In the genomic region with DNA sequence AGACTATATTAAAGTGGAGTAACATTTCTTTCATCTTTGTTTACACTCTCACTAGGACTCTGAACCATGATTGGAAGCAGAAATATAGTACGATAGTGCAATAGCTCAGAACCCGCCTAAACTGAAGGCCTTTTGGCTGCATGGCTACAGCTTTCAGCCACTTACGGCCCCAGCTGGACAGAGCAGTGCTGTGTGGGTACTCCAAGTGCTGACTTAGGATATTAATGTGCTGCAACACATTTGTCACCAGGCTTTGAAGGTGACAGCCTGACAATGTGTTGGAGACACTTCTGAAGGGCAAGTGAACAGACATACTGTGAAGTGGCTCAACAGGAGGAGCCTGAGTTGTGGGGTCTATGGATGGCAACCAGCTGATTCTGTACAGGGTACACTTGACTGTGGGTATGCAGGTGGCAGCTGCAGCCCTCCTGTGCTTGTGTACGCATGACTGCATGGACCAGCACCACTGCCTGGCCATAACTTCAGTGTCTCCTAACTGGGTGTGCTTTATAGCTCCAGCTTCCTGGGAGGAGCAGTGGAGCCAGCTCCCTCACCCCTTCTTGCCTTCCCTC, we compare ENCODE assay signal across 27 mouse cellular contexts. TPM values are rescaled to one million over a fixed set of nuclear protein-coding genes. Genes with fewer than 3 reads are reported as not detected.
DNase-seq lines count a peak whose midpoint lies in the region; ATAC-seq and TF ChIP-seq lines count a peak whose summit lies in the region.
"Had no signal": no experiment of that assay in that cellular context is flagged by ENCODE, and none has a peak within 500 bp of the region (broad histone marks: within the 10 kb centered on the region; RNA-seq: fewer than 3 reads in every experiment).

No protein-coding gene starts in this region.

- H3K4me2 ChIP-seq in heart, embryonic 16.5 days (ENCODE audit: low read depth, low read length) = no peak overlapping the region
- H3K4me2 ChIP-seq in lung, embryonic 16.5 days (ENCODE audit: low read depth, low read length) = no peak overlapping the region
- H3K4me2 ChIP-seq: forebrain, embryonic 13.5 days; hindbrain, embryonic 15.5 days; liver, embryonic 15.5 days; lung, embryonic 15.5 days; neural tube, embryonic 15.5 days; stomach, embryonic 15.5 days had no signal

- peak overlapping the region; percentile 56 for H3K27ac ChIP-seq in heart, embryonic 10.5 days
- H3K27ac ChIP-seq in heart, embryonic 16.5 days (ENCODE audit: low read length) = peak overlapping the region; percentile 54
- no peak overlapping the region for H3K27ac ChIP-seq in heart, adult 2 months
- H3K27ac ChIP-seq in lung, embryonic 16.5 days (ENCODE audit: low read length) = no peak overlapping the region
- H3K27ac ChIP-seq: forebrain, embryonic 13.5 days; hindbrain, embryonic 10.5 days; kidney, postnatal 0 days; lung, embryonic 15.5 days; stomach, embryonic 15.5 days had no signal

- intact Hi-C loops in heart, adult 2 months (cut with DNase I) = no loop called here

- peaks cover 38% of the 10 kb centered on the region for H3K4me1 ChIP-seq in heart, embryonic 10.5 days
- peaks cover 7% of the 10 kb centered on the region for H3K4me1 ChIP-seq in heart, embryonic 16.5 days (ENCODE audit: control insufficient read depth, insufficient read depth, low read length)
- 0 out of 2 replicates have a peak, but pooled peaks cover 1% of the 10 kb centered on the region for H3K4me1 ChIP-seq in heart, adult 2 months (ENCODE audit: control insufficient read depth, insufficient read depth, low read length)
- H3K4me1 ChIP-seq in lung, embryonic 16.5 days (replicated peaks; ENCODE audit: control insufficient read depth, insufficient read depth, low read length) = no peaks in the 10 kb centered on the region
- H3K4me1 ChIP-seq: lung, embryonic 15.5 days; stomach, embryonic 15.5 days had no signal

- no peak for TF ChIP-seq CTCF in heart, adult 2 months (IDR thresholded peaks at IDR 0.05)

- H3K79me2 ChIP-seq in heart, adult 2 months (replicated peaks; ENCODE audit: control insufficient read depth, insufficient read depth, low read length) = no peaks in the 10 kb centered on the region

- 70% methylated on average over 4 of the region's 4 CpGs for WGBS in heart, embryonic 10.5 days
- 52% methylated on average over 4 of the region's 4 CpGs for WGBS in heart, embryonic 16.5 days
- 66% methylated on average over 4 of the region's 4 CpGs for WGBS in heart, adult 2 months
- WGBS in lung, embryonic 16.5 days = 69% methylated on average over 4 of the region's 4 CpGs

- no peak overlapping the region for H3K4me3 ChIP-seq in heart, embryonic 10.5 days
- H3K4me3 ChIP-seq in heart, embryonic 16.5 days (ENCODE audit: low read length) = no peak overlapping the region
- no peak overlapping the region for H3K4me3 ChIP-seq in heart, adult 2 months
- no peak overlapping the region for H3K4me3 ChIP-seq in lung, embryonic 16.5 days (ENCODE audit: low read length)
- H3K4me3 ChIP-seq: forebrain, embryonic 13.5 days; hindbrain, embryonic 10.5 days; hindbrain, embryonic 15.5 days; liver, embryonic 15.5 days; lung, embryonic 15.5 days; neural tube, embryonic 15.5 days; stomach, embryonic 15.5 days had no signal

- no peak overlapping the region for H3K9ac ChIP-seq in heart, embryonic 16.5 days (ENCODE audit: low read length)
- H3K9ac ChIP-seq in heart, adult 2 months (ENCODE audit: low read depth, low read length) = no peak overlapping the region
- H3K9ac ChIP-seq in lung, embryonic 16.5 days (ENCODE audit: low read length) = no peak overlapping the region
- H3K9ac ChIP-seq: forebrain, embryonic 13.5 days; hindbrain, embryonic 15.5 days; liver, embryonic 15.5 days; lung, embryonic 15.5 days; neural tube, embryonic 15.5 days; stomach, embryonic 15.5 days had no signal

- ATAC-seq in heart, embryonic 16.5 days (replicated peaks; ENCODE audit: extremely low read depth, insufficient read depth, low FRiP score) = peak; percentile 64
- ATAC-seq in lung, embryonic 16.5 days (ENCODE audit: low read depth) = 0 out of 2 replicates have a peak, but pooled peaks have one; percentile 5
- ATAC-seq: forebrain, embryonic 13.5 days; inflammation-experienced regulatory T-cells, adult 6 months had no signal

- no peaks in the 10 kb centered on the region for H3K9me3 ChIP-seq in heart, embryonic 10.5 days
- H3K9me3 ChIP-seq in heart, embryonic 16.5 days (replicated peaks; ENCODE audit: control insufficient read depth, low read length) = no peaks in the 10 kb centered on the region
- H3K9me3 ChIP-seq in lung, embryonic 16.5 days (ENCODE audit: control insufficient read depth, low read length) = no peaks in the 10 kb centered on the region
- H3K9me3 ChIP-seq: forebrain, embryonic 13.5 days; G1E; hindbrain, embryonic 10.5 days; hindbrain, embryonic 15.5 days; liver, embryonic 15.5 days; lung, embryonic 15.5 days; neural tube, embryonic 15.5 days; stomach, embryonic 15.5 days had no signal

- TF ChIP-seq POLR2A in heart, adult 2 months (IDR thresholded peaks at IDR 0.05; ENCODE audit: insufficient read depth, low read depth, low read length) = no peak

- H3K27me3 ChIP-seq in heart, embryonic 10.5 days (ENCODE audit: insufficient read depth, poor library complexity, severe bottlenecking) = no peaks in the 10 kb centered on the region
- no peaks in the 10 kb centered on the region for H3K27me3 ChIP-seq in heart, embryonic 16.5 days (ENCODE audit: control insufficient read depth, insufficient read depth, low read length)
- H3K27me3 ChIP-seq in heart, adult 2 months (ENCODE audit: control insufficient read depth, insufficient read depth, low read length) = no peaks in the 10 kb centered on the region
- no peaks in the 10 kb centered on the region for H3K27me3 ChIP-seq in lung, embryonic 16.5 days (ENCODE audit: control insufficient read depth, insufficient read depth, low read depth, low read length)
- H3K27me3 ChIP-seq: forebrain, embryonic 13.5 days; hindbrain, embryonic 15.5 days; liver, embryonic 15.5 days; lung, embryonic 15.5 days; neural tube, embryonic 15.5 days; stomach, embryonic 15.5 days had no signal

- no peak for DNase-seq in heart, embryonic 10.5 days (ENCODE audit: low spot score)
- no peak for DNase-seq in heart, adult 9 months (ENCODE audit: low spot score in 2 of 2)
- DNase-seq in heart, adult 2 months = no peak
- DNase-seq in lung, postnatal 10 days = no peak
- DNase-seq in urinary bladder, postnatal 36 days (ENCODE audit: low spot score in 2 of 2) = no peak
- DNase-seq: adrenal gland, adult 8-10 months; cerebellum, adult 11 months; cerebellum, adult 9-10 months; cerebellum, postnatal 36 days; gastrocnemius, postnatal 10 days; kidney, adult 8-10 months; kidney, postnatal 4 days; midbrain, embryonic 14.5 days; retina, postnatal 1 day; right cerebral cortex, postnatal 25 days had no signal

- H3K36me3 ChIP-seq in heart, embryonic 10.5 days = peaks cover 95% of the 10 kb centered on the region
- peaks cover 40% of the 10 kb centered on the region for H3K36me3 ChIP-seq in heart, embryonic 16.5 days (ENCODE audit: control insufficient read depth, insufficient read depth)
- no peaks in the 10 kb centered on the region for H3K36me3 ChIP-seq in heart, adult 2 months (ENCODE audit: control insufficient read depth, insufficient read depth, low read length)
- peaks cover 82% of the 10 kb centered on the region for H3K36me3 ChIP-seq in lung, embryonic 16.5 days (ENCODE audit: control insufficient read depth, insufficient read depth, low read length)

- TF ChIP-seq EP300 in heart, adult 2 months (IDR thresholded peaks at IDR 0.05; ENCODE audit: insufficient read depth, low read depth, low read length) = no peak

RNA-seq across cellular contexts. Expression of gene Tcirg1, which starts 13.3 kb away (rescaled TPM):
- 22.5 and 32.2 TPM in 2 replicates for polyA plus RNA-seq in heart, embryonic 10.5 days (2016; fragmentation: Nextera tagmentation; extraction: Ambion mirVana)
- 31.0 and 32.3 TPM in 2 replicates for polyA plus RNA-seq in heart, embryonic 16.5 days (2015; fragmentation: Nextera tagmentation; extraction: Ambion mirVana)
- total RNA-seq in heart, adult 2 months (2021) = 10 to 100 TPM in 1 of 2 experiments, 1 to 10 TPM in 1; 7.4 to 12.4 TPM
- polyA plus RNA-seq in heart, adult 2 months (2012; rRNA removed) = 47.7 and 50.5 TPM in 2 replicates
- 56.8 and 60.5 TPM in 2 replicates for polyA plus RNA-seq in lung, embryonic 16.5 days (2015; fragmentation: Nextera tagmentation; extraction: Ambion mirVana)

RNA-seq across cellular contexts. Expression of gene Ndufs8, which starts 18.9 kb away (rescaled TPM):
- polyA plus RNA-seq in heart, embryonic 10.5 days (2016; fragmentation: Nextera tagmentation; extraction: Ambion mirVana) = 323 and 356 TPM in 2 replicates
- 466 and 487 TPM in 2 replicates for polyA plus RNA-seq in heart, embryonic 16.5 days (2015; fragmentation: Nextera tagmentation; extraction: Ambion mirVana)
- total RNA-seq in heart, adult 2 months (2021) = 100 to 1,000 TPM; 438 to 511 TPM
- 761 and 809 TPM in 2 replicates for polyA plus RNA-seq in heart, adult 2 months (2012; rRNA removed)
- polyA plus RNA-seq in lung, embryonic 16.5 days (2015; fragmentation: Nextera tagmentation; extraction: Ambion mirVana) = 285 and 290 TPM in 2 replicates

RNA-seq across cellular contexts. Expression of gene Aldh3b1, which starts 36.0 kb away (rescaled TPM):
- 2.1 and 3.0 TPM in 2 replicates for polyA plus RNA-seq in heart, embryonic 10.5 days (2016; fragmentation: Nextera tagmentation; extraction: Ambion mirVana)
- 2.6 and 3.7 TPM in 2 replicates for polyA plus RNA-seq in heart, embryonic 16.5 days (2015; fragmentation: Nextera tagmentation; extraction: Ambion mirVana)
- 1 to 10 TPM; 1.6 to 1.7 TPM for total RNA-seq in heart, adult 2 months (2021)
- polyA plus RNA-seq in heart, adult 2 months (2012; rRNA removed) = 3.1 and 4.8 TPM in 2 replicates
- 5.4 and 5.9 TPM in 2 replicates for polyA plus RNA-seq in lung, embryonic 16.5 days (2015; fragmentation: Nextera tagmentation; extraction: Ambion mirVana)
- total RNA-seq: G1E had no signal
- polyA plus RNA-seq: G1E had no signal

RNA-seq across cellular contexts. Expression of gene Unc93b1, which starts 41.4 kb away (rescaled TPM):
- polyA plus RNA-seq in heart, embryonic 10.5 days (2016; fragmentation: Nextera tagmentation; extraction: Ambion mirVana) = 4.4 and 5.0 TPM in 2 replicates
- 19.8 TPM in 2 replicates for polyA plus RNA-seq in heart, embryonic 16.5 days (2015; fragmentation: Nextera tagmentation; extraction: Ambion mirVana)
- total RNA-seq in heart, adult 2 months (2021) = 10 to 100 TPM; 17.5 to 18.3 TPM
- 38.1 and 45.5 TPM in 2 replicates for polyA plus RNA-seq in heart, adult 2 months (2012; rRNA removed)
- polyA plus RNA-seq in lung, embryonic 16.5 days (2015; fragmentation: Nextera tagmentation; extraction: Ambion mirVana) = 21.7 and 21.9 TPM in 2 replicates

RNA-seq across cellular contexts. Expression of gene Chka, which starts 42.1 kb away (rescaled TPM):
- polyA plus RNA-seq in heart, embryonic 10.5 days (2016; fragmentation: Nextera tagmentation; extraction: Ambion mirVana) = 29.8 and 40.3 TPM in 2 replicates
- polyA plus RNA-seq in heart, embryonic 16.5 days (2015; fragmentation: Nextera tagmentation; extraction: Ambion mirVana) = 24.1 and 30.6 TPM in 2 replicates
- 10 to 100 TPM; 10.7 to 12.5 TPM for total RNA-seq in heart, adult 2 months (2021)
- polyA plus RNA-seq in heart, adult 2 months (2012; rRNA removed) = 9.5 and 14.1 TPM in 2 replicates
- 56.8 and 60.0 TPM in 2 replicates for polyA plus RNA-seq in lung, embryonic 16.5 days (2015; fragmentation: Nextera tagmentation; extraction: Ambion mirVana)

Comparison
In these comparisons a context has a peak if more than half of its experiments do, and no peak if none do; other contexts are left out.
1. H3K27ac ChIP-seq: peak in heart, embryonic 10.5 days (single experiment) and heart, embryonic 16.5 days (single experiment); none in heart, adult 2 months (single experiment) and lung, embryonic 16.5 days (single experiment).